Mouse (Mus musculus): Measurements from ENCODE around the gene Pglyrp2.

Gene Pglyrp2

DNA sequence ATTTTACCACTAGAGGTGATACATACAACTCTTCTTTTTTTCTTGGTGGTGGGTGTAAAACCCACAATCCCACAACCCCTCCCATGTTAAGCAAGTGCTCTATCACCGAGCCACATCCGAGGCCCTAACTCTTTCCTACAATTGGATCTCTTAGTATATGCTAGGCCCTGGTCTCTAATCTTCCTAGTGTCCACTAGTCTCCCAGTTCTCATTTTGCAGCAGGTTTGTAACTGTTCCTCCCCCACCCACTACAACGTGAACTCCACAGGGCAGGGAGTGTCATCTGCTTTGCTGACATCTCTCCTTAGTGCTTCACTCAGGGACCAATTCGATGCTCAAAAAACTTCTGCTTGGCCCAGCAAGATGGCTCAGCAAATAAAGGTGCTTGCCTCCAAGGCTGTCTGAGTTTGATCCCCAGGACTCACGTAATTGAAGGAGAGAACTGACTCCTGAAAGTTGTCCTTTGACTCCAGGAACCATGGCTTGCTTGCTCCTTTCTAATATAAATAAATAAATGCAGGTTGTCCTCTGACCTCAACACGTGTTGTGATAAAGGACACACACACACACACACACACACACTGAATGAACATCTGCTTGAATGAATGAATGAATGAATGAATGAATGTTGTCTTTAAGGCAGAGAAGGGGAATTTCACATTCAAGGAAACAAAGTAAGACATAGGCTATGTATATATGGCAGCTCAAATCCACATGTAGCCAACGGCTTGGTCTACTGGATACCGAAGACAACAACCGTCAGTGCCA, 21.8 kb downstream of the Pglyrp2 start:
- no peak for DNase-seq

DNA sequence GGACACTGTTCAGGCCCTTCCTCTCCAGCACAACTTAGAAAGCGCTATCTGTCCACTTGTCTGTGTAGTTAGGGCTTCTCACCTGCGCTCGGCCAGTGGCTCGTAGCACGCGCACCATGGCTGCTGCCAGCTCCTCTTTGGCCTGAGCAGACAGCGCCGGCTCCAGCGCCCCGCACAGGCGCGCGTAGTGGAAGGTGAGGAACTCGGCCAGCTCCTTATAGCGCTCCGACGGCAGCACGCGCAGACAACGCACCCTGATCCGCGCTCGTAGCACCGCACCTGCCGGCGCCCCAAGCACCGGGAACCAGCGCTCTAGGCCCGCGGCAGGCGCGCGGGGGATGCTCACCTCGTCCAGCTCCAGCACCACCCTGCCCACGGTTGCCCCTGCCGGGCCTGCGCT, 27.7 kb downstream of the Pglyrp2 start:
- DNase-seq = no peak

DNA sequence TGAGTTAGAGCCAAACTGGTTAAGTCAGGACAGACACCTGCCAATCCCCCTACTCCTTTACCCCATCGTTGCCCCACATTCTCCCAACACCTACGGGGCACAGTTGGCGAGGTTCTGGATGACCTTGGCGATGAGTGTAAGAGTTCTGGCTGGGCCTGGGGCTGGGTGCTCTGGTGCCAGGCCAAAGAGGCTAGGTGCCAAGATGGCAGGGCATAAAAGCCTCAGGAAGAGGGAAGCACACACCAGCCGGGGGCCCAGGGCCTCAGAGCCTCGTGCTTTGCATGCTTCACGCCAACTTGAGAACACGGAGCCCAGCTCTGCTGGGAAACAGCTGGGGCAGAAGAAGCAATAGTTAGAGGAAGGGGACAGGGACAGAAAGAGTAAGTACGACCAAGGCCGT, 30.0 kb downstream of the Pglyrp2 start:
- DNase-seq = no peak

DNA sequence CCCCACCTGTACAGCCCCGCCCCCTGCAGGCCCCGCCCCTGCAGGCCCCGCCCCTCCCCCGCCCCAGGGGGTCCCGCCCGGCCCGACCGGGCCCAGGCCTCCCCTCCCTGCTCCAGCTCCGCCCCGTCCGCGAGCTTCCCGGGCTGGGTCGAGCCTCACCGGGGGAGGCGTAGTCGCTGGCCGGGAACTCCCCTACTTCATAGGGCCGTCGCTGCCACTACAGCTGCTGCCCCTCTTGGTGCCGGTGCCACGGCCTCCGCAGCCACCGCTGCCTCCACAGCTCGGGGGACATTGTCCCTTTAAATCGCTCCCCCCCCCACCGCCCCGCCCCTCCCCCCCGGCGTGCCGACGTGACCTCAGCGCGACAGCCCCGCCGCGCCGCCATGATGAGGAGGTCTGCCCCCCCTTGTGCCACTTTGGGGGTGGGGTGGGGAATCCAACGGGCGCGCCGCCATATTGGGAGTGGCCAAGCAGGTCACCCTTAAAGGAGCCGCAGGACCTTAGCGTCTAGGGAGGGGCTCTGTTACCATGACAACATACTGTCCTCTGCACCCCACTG, 34.8 kb downstream of the Pglyrp2 start, which contains the start of gene Wiz:
TSS of gene Wiz (minus strand) at position 339 of the 559 bp plus-strand sequence.
- DNase-seq = peak; percentile 96

DNA sequence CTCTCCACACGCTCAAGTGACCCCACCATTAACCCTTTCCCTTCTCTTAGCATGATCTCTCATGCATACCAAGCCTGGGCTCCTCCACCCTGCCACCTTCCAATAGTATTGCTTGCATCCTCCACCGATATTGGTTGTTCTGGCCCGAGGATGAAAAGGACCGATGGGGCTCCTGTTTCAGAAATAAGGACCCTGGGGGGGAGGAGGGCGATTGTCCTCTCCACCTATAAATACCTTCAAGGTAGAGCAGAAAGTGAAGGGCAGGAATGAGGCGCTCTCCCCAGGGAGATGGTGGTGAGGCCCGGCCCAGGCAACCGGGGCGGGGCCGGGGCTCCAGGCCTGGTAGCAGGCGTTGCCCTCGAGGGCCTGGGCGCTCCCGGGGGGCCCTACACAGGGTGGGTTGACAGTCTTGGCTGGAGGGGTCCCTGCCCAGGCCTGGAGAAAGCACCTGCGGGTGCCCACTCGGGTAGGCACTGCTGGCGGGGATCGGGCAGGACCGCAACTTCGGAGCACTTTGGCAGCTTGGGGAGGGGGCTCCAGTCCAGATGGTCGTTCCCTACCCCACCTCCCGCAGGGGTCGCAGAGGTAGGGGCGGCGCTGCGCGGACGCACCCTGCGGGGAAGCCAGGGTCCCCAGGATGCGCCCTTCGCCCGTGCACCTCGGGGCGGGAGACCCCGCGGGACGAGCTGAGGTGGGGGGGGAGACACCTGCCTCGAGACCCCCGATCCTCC, 35.4 kb downstream of the Pglyrp2 start:
- DNase-seq = peak; percentile 42

DNA sequence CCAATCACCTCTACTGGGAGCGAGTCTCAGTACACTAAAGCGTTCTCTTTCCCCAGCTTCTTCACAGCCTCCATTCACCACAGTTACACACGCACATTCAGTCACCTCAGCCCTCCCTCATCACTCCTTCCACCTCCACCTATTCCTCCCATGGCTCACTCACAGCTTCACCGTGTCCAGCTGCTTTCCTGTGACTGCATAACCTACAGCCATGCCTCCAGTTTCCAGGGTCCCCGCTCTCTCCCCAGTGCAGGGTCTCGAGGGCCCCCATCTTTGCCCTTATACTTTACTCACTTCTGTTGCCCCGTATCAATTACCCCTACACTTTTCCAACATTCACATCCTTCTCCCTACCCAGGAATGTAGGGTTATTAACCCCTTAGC, 36.0 kb downstream of the Pglyrp2 start:
- no peak for DNase-seq

DNA sequence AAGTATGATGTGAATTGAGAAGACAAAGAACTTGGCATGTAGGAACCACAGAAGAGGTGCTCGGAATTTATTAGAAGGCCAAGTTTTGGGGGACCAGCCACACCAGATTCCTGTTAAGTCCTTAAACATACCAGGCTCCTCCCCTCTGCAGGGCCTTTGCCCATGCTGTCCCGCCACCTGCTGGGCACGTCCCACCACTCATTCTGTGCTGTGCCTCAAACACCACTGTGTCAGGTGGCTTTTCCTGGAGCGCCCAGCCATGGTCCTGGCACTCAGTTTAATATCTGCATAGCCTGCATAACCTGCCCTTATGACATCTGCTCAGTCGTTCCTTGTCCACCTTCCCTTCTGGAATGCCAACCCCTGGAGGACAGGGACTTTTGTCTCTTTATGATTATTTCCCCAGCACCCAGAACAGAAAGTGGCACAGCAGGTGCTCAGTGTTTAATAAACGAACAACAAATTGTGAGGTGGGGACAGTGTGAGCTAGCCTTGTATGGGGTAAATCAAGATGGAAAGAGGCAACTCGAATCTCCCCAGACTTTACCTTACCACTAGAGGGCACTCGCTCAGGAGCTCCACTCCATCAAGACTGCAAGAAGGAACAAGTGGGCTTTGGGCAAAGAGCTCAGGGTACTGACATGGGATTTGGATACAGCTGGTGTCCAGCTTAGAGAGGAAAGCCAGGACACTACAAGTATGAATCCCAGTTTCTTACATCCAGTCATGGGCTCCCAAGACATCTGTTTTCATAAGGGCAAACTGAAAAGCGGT, 37.1 kb downstream of the Pglyrp2 start:
- peak; percentile 47 for DNase-seq

DNA sequence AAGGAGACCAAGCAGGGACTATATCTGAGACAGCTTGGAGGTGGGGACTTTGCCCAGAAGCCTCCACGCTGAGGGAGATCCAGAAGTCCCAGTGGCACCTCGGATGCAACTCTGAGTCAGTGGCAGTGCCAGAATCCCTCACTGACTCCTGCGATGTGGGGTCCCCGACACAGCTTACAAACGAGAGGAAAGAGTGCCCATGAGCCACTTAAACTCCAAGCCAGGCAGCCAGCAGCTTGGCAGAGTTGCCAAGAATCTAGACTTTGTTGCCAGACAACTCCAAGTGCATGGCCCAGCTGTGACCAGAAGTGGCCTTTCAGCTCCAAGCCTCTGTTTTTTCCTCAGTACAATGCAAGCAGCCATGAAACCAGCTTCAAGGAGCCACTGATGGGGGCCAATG, 40.3 kb downstream of the Pglyrp2 start:
- DNase-seq = no peak

DNA sequence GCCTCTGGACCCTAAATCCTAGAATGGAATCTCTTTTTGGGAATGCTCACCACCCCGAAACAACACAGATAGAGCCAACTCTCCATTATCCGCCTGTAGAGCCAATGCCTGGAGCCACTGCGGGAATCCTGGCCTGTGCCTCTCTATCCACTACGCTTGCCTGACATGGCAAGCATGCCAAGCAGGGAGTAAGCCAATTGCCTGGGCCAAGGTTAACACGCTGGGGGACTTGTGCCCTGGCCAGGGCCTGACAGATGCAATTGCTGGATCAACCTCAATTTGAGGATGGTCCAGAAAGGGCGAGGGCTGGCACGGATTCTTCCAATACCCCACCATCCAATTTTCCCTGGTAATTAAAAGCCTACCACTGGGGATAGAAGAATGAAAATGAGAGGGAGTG, 41.4 kb downstream of the Pglyrp2 start:
- no peak for DNase-seq

DNA sequence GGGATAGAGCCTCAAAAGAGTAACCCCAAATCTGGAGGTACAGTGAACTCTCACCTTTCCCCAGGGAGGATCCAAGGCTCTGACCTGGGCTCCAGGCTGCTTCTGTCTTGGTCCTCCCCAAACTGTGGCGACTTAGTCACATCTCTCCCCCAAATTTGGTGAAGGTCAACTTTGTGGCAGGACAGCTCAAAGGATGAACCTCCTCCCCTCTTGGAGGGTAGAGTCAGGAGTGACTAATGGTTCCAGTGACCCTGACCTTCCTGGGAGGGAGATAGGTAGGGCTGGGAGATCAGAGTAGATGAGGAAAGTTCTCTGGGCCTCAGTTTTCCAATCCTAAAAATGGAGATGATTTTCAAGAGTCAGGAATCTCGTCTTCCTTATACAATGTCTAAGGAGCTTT, 45.2 kb downstream of the Pglyrp2 start:
- DNase-seq = no peak

DNA sequence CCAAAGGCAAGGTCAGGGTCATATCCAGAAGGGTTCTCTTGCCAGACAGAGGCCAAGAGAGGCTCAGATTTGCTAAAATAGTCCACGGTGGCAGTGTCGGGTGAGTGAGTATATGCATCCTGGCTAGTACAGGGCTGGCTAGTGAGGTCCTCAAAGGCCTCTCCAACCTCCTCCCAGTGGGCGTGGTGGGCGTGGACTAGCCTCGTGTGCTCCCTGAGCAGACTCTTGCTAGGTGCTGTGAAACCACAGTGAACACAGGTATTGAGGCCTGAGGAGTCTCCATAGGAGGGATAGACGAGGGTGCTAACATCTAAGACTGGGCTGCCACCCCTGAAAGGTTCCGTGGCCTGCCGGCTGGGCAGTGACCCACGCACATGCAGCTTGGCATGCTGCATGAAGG, 46.8 kb downstream of the Pglyrp2 start:
- no peak for DNase-seq

DNA sequence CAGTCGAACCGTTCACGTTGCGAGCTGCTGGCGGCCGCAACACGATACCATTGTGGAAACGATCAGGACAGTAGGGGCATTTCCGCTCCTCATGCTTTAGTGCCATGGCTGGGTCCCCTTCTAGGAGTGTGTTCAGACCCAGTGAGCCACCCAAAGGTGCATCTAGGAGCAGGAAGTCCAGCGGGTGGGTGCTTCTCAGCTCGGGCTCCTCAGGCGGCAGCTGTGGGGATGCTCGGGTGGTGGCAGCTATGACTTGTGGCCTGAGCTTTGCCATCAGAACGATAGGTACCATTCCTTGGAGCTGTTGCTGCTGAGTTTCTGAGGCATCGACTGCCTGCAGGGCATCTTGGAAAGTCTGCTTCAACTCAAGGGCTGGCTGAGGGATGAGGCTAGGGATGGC, 47.5 kb downstream of the Pglyrp2 start:
- DNase-seq = no peak

DNA sequence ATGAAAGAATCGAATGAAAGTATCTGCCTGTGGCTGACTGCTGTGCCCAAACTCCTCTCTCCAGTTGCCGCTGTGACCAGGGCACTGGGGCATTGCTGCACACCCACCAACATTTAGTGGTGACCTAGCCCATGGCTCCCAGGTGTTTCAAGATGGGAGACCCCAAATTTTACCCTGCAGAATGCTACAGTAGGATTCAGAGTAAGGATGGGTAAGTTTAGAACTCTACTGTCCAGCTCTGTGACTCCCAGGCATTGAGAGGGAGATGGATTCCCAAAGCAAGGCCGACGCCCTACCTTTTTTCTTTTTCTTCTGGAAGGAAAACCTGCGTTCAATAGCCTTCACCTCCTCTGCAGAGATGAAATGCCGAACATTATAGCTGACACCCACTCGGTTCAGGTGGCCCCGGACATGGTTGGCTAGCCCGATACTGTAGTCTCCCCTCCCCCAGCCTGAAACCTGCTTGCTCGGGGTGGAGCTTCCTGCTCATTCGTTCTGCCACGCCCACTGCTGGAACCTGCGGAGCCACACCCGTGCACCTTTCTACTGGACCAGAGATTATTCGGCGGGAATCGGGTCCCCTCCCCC, 54.9 kb downstream of the Pglyrp2 start:
- DNase-seq = no peak

DNA sequence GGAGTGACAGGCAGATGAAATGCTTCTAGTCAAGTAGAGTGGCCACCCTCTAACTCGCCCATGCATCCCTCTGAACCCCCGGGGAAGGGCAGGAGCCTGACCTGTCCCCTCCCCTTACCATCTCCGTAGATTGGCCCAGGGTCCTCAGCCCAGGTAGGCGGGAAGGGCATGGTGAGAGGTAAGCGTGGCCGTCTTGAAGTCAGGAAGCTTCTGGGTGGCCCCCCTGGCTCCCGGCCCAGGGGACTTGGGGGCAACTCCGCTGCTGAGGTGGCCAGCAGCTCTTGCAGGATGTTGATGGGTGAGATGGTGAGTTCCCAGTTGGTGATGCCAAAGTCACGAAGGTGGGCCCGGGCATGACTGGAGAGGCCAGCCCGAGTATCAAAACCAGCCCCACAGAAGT, 56.3 kb downstream of the Pglyrp2 start:
- DNase-seq = no peak

DNA sequence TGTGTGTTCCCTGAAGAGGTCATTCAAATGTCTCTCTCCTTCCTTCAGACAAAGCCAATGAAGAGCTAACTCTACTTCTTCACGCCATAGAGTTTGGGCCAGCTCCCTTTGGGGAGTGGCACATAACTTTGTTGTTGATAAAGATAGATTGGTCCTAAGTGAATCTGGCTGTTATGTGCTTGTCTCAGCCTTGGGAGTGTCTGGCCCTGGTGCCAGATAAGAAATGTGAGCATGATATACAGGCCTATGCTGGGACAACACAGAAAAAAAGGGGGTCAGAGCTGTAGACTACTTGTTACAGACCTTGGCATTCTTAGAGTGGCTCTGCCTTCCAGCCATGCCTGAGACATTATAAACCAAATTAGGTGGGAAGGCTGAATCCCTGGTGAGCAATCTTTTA, 58.7 kb downstream of the Pglyrp2 start:
- DNase-seq = no peak

DNA sequence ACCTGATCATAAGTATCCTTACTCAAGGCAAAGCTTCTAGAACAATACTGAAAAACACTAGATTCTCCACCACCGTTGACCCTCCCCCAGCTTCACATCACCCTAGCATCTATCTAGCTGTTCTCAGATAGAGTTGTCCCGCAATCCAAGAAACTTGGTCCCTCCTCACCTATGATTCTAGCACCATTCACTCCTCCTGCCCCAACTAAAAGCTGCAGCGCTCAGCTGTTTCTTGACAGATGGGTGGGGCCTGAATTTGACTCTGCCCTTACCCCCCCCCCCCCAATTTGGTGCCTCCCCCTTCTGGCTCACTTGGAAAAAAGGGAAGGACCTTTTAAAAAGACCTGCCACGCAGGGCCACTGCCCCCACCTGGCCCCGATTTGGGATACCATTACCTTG, 59.1 kb downstream of the Pglyrp2 start:
- DNase-seq = no peak

DNA sequence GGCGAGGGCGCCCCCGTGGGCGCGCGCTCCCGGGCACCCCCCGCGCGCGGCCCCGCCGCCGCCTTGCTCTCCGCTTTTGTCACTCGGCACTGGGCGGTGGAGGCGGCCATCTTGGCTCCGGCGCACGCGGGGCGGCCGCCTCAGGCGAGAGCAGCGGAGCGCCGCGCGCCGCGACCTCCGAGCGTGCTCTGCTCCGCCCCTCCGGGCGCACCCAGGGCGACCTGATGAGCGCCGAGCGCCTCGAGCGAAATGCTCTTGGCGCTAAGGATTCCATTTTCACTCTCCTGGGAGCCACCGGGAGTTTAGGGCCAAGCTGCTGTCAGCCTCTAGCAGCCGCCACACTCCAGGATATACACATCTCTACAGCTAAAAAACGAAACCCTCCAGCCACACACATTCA, 59.6 kb downstream of the Pglyrp2 start:
- DNase-seq = peak; percentile 94

DNA sequence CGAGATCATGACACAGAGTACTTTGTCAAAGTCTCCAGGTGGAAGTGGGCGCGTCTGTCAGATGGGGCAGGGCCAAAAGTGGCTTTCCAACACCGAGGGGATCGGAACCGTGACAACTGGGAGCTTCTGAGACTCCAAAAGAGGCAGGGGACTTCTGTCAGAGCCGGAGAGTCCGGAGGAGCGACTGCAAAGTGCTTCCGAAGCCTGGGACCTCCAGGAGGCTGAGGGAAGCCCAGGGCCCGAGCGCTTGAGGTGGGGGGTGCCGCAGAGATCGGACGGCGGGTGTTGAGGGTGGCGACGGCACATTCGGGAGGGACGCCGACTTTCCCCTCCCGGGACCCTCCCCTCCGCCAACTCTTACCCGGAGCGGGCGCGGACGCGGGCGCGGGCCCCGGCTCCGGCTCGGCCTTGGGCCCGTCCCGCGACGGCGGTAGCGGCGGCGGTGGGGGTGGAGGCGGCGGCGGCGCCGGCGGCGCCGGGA, 60.1 kb downstream of the Pglyrp2 start:
- no peak for DNase-seq

DNA sequence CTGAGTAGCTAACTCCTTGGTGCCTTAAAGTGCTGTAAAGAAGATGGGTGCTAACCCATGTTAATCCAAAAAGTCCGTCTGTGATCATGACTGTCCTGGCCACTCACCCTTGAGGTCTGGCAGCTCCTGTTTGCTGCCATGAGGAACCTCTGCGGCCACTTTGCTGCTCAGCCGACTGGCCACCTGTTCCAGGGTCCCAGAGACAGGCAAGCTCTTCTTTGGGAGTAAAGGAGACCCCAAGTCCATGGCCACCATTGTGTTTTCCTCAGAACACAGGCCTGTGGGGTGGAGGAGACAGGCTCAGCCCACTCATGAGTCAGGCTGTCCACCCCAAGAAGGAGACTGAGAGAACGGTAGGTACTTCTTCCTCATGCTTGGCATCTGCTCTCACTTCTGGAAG, 61.3 kb downstream of the Pglyrp2 start:
- DNase-seq = no peak
